Mouse (Mus musculus) CH12F3 (cell line): Measurements from ENCODE around the gene Sobp.

Experiments used
- in situ Hi-C: fragments of 300-500 bp; cut with MboI; formaldehyde crosslinking; loops from 2 replicates; pipeline ENCODE4 v1.14.3; 2020; ENCODE audit warnings: low sequenced_read_pairs

Sobp gene

GRCm38 (mm10) chr10:43162318-43162717 lies 12.0 kb downstream of the Sobp start:
- in situ Hi-C loops, result no loop called here

- in situ Hi-C loops, result no loop called here
Observed at GRCm38 (mm10) chr10:43159333-43159732, 15.0 kb downstream of the Sobp start.

GRCm38 (mm10) chr10:43158917-43159316 lies 15.4 kb downstream of the Sobp start:
- in situ Hi-C loops, result no loop called here

- in situ Hi-C loops, result no loop called here
Observed at GRCm38 (mm10) chr10:43155046-43155560, 19.2 kb downstream of the Sobp start.

- in situ Hi-C loops, result no loop called here
Observed at GRCm38 (mm10) chr10:43152643-43153042, 21.7 kb downstream of the Sobp start.

- in situ Hi-C loops, result no loop called here
Observed at GRCm38 (mm10) chr10:43148456-43148855, 25.9 kb downstream of the Sobp start.

- in situ Hi-C loops, result no loop called here
Observed at GRCm38 (mm10) chr10:43143173-43143572, 31.2 kb downstream of the Sobp start.

- in situ Hi-C loops, result no loop called here
Observed at GRCm38 (mm10) chr10:43134027-43134426, 40.3 kb downstream of the Sobp start.

- in situ Hi-C loops, result no loop called here
Observed at GRCm38 (mm10) chr10:43128750-43129149, 45.6 kb downstream of the Sobp start.

GRCm38 (mm10) chr10:43124561-43124960 lies 49.8 kb downstream of the Sobp start:
- in situ Hi-C loops, result no loop called here

- in situ Hi-C loops, result no loop called here
Observed at GRCm38 (mm10) chr10:43124156-43124555, 50.2 kb downstream of the Sobp start.

- in situ Hi-C loops, result no loop called here
Observed at GRCm38 (mm10) chr10:43123422-43123821, 50.9 kb downstream of the Sobp start.

- in situ Hi-C loops, result no loop called here
Observed at GRCm38 (mm10) chr10:43120688-43121450, 53.5 kb downstream of the Sobp start.

GRCm38 (mm10) chr10:43116083-43116927 lies 58.0 kb downstream of the Sobp start:
- in situ Hi-C loops, result no loop called here

GRCm38 (mm10) chr10:43112296-43112695 lies 62.0 kb downstream of the Sobp start:
- in situ Hi-C loops, result no loop called here

GRCm38 (mm10) chr10:43106616-43107015 lies 67.7 kb downstream of the Sobp start:
- in situ Hi-C loops, result no loop called here

- in situ Hi-C loops, result no loop called here
Observed at GRCm38 (mm10) chr10:43106196-43106595, 68.1 kb downstream of the Sobp start.

- in situ Hi-C loops, result no loop called here
Observed at GRCm38 (mm10) chr10:43100513-43100912, 73.8 kb downstream of the Sobp start.

- in situ Hi-C loops, result no loop called here
Observed at GRCm38 (mm10) chr10:43099229-43099628, 75.1 kb downstream of the Sobp start.

- in situ Hi-C loops, result no loop called here
Observed at GRCm38 (mm10) chr10:43097755-43098154, 76.6 kb downstream of the Sobp start.

GRCm38 (mm10) chr10:43096614-43097013 lies 77.7 kb downstream of the Sobp start:
- in situ Hi-C loops, result no loop called here

GRCm38 (mm10) chr10:43094537-43094936 lies 79.8 kb downstream of the Sobp start:
- in situ Hi-C loops, result no loop called here
